Mouse (Mus musculus): Measurements from ENCODE around the gene Scn4a. TPM values are rescaled to one million over a fixed set of nuclear protein-coding genes. Genes with fewer than 3 reads are reported as not detected.

The Scn4a gene
- total RNA-seq, 2 experiments from 2014 or later = 472 to 505 TPM

- DNase-seq (ENCODE audit: low spot score) = no peak
These were observed 79.8 kb downstream of the Scn4a start for GRCm38 (mm10) chr11:106273311-106273684.

GRCm38 (mm10) chr11:106272644-106273310 lies 80.3 kb downstream of the Scn4a start, which contains the start of gene Smarcd2:
TSS of gene Smarcd2 (minus strand) at chr11:106272972.
- peak; percentile 100 for DNase-seq (ENCODE audit: low spot score)

- peak; percentile 43 for DNase-seq (ENCODE audit: low spot score)
These were observed 81.1 kb downstream of the Scn4a start for GRCm38 (mm10) chr11:106271794-106272643.

DNA sequence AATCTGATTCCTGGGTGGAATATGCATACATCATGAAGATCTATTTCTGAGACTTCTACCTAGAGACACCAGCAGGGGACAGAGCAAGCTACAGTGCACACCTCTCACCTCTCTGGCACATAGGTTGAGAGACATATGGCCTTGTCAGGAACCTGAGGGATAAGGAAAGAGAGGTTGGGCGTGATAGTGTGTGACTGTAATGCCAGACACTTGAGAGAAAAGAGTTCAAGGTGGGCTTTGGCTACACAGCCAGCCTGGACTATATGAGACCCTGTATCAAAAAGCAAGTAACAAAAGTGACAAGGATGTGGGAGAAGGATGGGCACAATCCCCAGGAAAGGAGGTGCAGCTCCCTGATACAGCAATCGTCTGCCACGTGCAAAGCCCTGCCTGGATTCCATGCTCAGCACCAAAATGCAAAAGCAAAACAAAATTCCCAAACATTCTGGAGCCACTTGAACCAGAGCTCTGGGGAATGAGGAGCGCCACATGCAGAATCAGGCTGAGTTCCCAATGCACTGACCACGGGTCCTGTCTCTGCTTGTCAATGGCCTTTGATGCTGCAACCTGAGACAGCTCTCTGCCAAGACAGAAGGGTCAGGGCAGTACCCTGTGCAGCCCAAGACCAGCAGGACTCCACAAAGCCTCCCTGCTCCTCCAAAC lies 81.8 kb downstream of the Scn4a start:
- no peak for DNase-seq (ENCODE audit: low spot score)

GRCm38 (mm10) chr11:106269060-106269431 lies 84.0 kb downstream of the Scn4a start:
- no peak for DNase-seq (ENCODE audit: low spot score)

Other genes starting within 250 kb of the Scn4a start
- gene Gm10840, start 192.4 kb downstream of the Scn4a start, total RNA-seq (2021) = not detected
- gene Limd2, start 192.4 kb downstream of the Scn4a start, total RNA-seq (2021) = 1 to 10 TPM; 3.2 to 3.6 TPM
- 10 to 100 TPM; 13.7 to 14.1 TPM for gene Strada, start 151.1 kb downstream of the Scn4a start, total RNA-seq (2021)
- gene Ccdc47, start 136.9 kb downstream of the Scn4a start, total RNA-seq (2021) = 10 to 100 TPM; 74.0 to 79.0 TPM
- gene Ddx42, start 136.4 kb downstream of the Scn4a start, total RNA-seq (2021) = 10 to 100 TPM; 25.8 to 26.2 TPM
- gene Ftsj3, start 97.2 kb downstream of the Scn4a start, total RNA-seq (2021) = 10 to 100 TPM; 20.7 to 20.9 TPM
- gene Psmc5, start 97.1 kb downstream of the Scn4a start, total RNA-seq (2021) = 100 to 1,000 TPM; 124 to 135 TPM
- 10 to 100 TPM in 1 of 2 experiments, 1 to 10 TPM in 1; 7.8 to 12.0 TPM for gene Smarcd2, start 80.3 kb downstream of the Scn4a start, total RNA-seq (2021)
- under 1 TPM; 0.07 to 0.11 TPM for gene Tcam1, start 76.6 kb downstream of the Scn4a start, total RNA-seq (2021)
- not detected for gene Gh, start 51.4 kb downstream of the Scn4a start, total RNA-seq (2021)
- gene Cd79b, start 38.5 kb downstream of the Scn4a start, total RNA-seq (2021) = under 1 TPM; 0.18 to 0.33 TPM
- 1 to 10 TPM; 4.8 to 5.7 TPM for gene Prr29, start 12.2 kb upstream of the Scn4a start, total RNA-seq (2021)
- 1 to 10 TPM; 3.3 to 7.8 TPM for gene Icam2, start 34.8 kb upstream of the Scn4a start, total RNA-seq (2021)
- gene Ern1, start 134.6 kb upstream of the Scn4a start, total RNA-seq (2021) = 1 to 10 TPM; 6.6 to 9.1 TPM